Mouse (Mus musculus) forebrain, embryonic 13.5 days (tissue): ENCODE data around the gene Psmb2. TPM values are rescaled to one million over a fixed set of nuclear protein-coding genes. Genes with fewer than 3 reads are reported as not detected.

Experiments used
- ATAC-seq: fragments of 200-750 bp; cut with Nextera tagmentation; 2 replicates; pipeline ENCODE4 v1.8.0; 2017
- H3K27ac ChIP-seq: fragments of 300-500 bp; sonication (generic); 2 replicates; pipeline ENCODE4 v1.5.1; 2015; ENCODE audit warnings: inconsistent platforms, mild to moderate bottlenecking, moderate library complexity
- H3K27me3 ChIP-seq: fragments of 300-500 bp; sonication (generic); 2 replicates; pipeline ENCODE4 v1.6.1; 2015; ENCODE audit warnings: mild to moderate bottlenecking, inconsistent platforms
- H3K36me3 ChIP-seq: fragments of 300-500 bp; sonication (generic); 2 replicates; pipeline ENCODE4 v1.6.1; 2015; ENCODE audit warnings: mild to moderate bottlenecking, inconsistent platforms; ENCODE audit not compliant: poor library complexity, severe bottlenecking
- H3K4me1 ChIP-seq: fragments of 300-500 bp; sonication (generic); 2 replicates; pipeline ENCODE4 v1.6.1; 2015; ENCODE audit warnings: inconsistent platforms
- H3K4me2 ChIP-seq: fragments of 300-500 bp; sonication (generic); 2 replicates; pipeline ENCODE4 v1.6.1; 2015; ENCODE audit warnings: inconsistent platforms, mild to moderate bottlenecking, moderate library complexity
- H3K4me3 ChIP-seq: fragments of 300-500 bp; sonication (generic); 2 replicates; pipeline ENCODE4 v1.5.1; 2015; ENCODE audit warnings: mild to moderate bottlenecking, inconsistent platforms
- H3K9ac ChIP-seq: fragments of 300-500 bp; sonication (generic); 2 replicates; pipeline ENCODE4 v1.6.1; 2015; ENCODE audit warnings: mild to moderate bottlenecking, inconsistent platforms
- H3K9me3 ChIP-seq: fragments of 300-500 bp; sonication (generic); replicated peaks from 2 replicates; pipeline ENCODE4 v1.6.1; 2016; ENCODE audit warnings: inconsistent platforms
- WGBS: fragments of 180-500 bp; shearing (Covaris S2); methylation state at CpG from one replicate; pipeline ENCODE4 v1.1.7; 2015; 5-methylcytosine and 5-hydroxymethylcytosine counted together
- polyA plus RNA-seq: library from polyadenylated mRNA; unstranded; fragments of >200 nt; fragmentation: Nextera tagmentation; extraction: Ambion mirVana; gene quantifications from 2 replicates; pipeline ENCODE4 v1.2.1, GENCODE M21; 2015

Gene Psmb2
- polyA plus RNA-seq, 1 experiment from 2014 or later, result 526 TPM

DNA sequence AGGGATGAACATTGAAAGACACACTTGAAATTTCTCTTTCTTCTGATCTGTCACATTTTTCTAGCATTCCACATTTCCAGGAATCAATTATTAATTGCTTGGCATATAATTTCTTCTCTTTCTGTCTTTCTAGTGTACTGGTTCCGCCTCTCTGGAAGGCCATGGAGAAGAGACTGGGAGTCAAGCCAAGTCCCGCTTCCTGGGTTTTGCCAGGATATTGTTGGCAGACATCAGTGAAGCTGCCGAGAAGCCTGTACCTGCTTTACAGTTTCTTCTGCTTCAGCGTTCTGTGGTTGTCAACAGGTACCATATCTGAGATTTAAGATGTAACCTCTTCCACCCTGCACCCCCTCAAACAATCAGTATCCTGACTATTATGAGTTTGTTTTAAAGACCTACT lies 79.3 kb downstream of the Psmb2 start:
- Histone ChIP-seq H3K4me2 (no peak overlapping the region), H3K4me3 (no peak overlapping the region), H3K27me3 (no peaks in the 10 kb centered on the region), H3K9ac (no peak overlapping the region), H3K27ac (no peak overlapping the region), H3K9me3 (no peaks in the 10 kb centered on the region), H3K4me1 (peaks cover 33% of the 10 kb centered on the region), H3K36me3 (peaks cover 32% of the 10 kb centered on the region)
- WGBS, result 65% methylated on average over 4 of the region's 4 CpGs
- no peak for ATAC-seq

- peaks cover 29% of the 10 kb centered on the region for H3K4me1 ChIP-seq
- WGBS, result 83% methylated on average over 5 of the region's 5 CpGs
- H3K36me3 ChIP-seq, result peaks cover 38% of the 10 kb centered on the region
- H3K9me3 ChIP-seq, result no peaks in the 10 kb centered on the region
- H3K4me2 ChIP-seq, result no peak overlapping the region
- ATAC-seq, result no peak
- H3K9ac ChIP-seq, result no peak overlapping the region
- no peak overlapping the region for H3K4me3 ChIP-seq
- no peaks in the 10 kb centered on the region for H3K27me3 ChIP-seq
- no peak overlapping the region for H3K27ac ChIP-seq
These were observed 80.9 kb downstream of the Psmb2 start for GRCm38 (mm10) chr4:126758299-126758698.

Other genes with a start within 250 kb of the Psmb2 start
- 17.2 and 17.6 TPM in 2 replicates for gene Ago3, start 248.1 kb upstream of the Psmb2 start, polyA plus RNA-seq
- 18.5 and 21.9 TPM in 2 replicates for gene Ago1, start 209.0 kb upstream of the Psmb2 start, polyA plus RNA-seq
- gene Ago4, start 144.2 kb upstream of the Psmb2 start, polyA plus RNA-seq, result 5.8 and 6.4 TPM in 2 replicates
- 41.9 and 43.3 TPM in 2 replicates for gene Clspn, start 120.7 kb upstream of the Psmb2 start, polyA plus RNA-seq
- gene 5730409E04Rik, start 67.8 kb upstream of the Psmb2 start, polyA plus RNA-seq, result 2.2 and 2.4 TPM in 2 replicates
- 0.19 and 0.31 TPM in 2 replicates for gene Tfap2e, start 58.6 kb downstream of the Psmb2 start, polyA plus RNA-seq
- gene Ncdn, start 75.8 kb downstream of the Psmb2 start, polyA plus RNA-seq, result 47.6 and 60.0 TPM in 2 replicates
- 29.3 and 32.6 TPM in 2 replicates for gene AU040320, start 75.9 kb downstream of the Psmb2 start, polyA plus RNA-seq